Comparison of ENCODE assay signal across 1 mouse cellular context in the genomic region with DNA sequence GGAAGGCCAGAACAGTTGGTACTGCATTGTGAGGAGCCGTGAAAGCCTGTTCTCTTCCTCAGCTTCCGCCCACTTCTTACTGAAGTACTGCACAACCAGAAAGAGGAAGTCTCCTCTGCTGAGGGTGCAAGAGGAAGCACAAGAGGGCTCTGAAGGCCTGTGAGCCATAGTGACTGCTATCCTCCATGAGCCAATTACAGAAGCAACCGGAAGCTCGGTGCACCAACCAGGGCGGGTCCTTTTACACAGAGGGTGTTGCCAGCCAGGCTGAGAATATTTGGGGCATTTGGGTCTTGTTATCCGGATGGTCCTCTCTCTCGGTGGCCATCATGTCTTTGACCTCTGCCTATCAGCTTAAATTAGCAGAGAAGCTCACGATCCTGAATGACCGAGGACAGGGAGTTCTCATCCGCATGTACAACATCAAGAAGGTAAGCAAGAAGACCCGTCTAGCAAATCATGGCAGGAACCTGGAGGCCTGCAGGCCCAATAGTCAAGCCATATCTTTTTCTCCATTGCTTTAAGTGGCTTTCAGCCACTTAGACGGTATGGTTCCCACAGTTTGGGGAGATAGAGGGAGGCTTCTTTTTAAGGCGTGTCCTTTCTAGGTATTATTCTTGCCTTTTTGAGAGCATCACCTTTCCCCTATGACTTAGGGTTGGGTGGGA.
TF ChIP-seq lines count a peak whose summit lies in the region.

A gene (plus strand): TSS at position 244 of the 668 bp plus-strand sequence.

TF ChIP-seq in CH12.LX, 34 proteins besides CTCF, POLR2A, EP300 and RAD21 (continued from another document):
- TF ChIP-seq ZMIZ1 (IDR thresholded peaks at IDR 0.05; ENCODE audit: low read depth, low read length) (peak; percentile 89), BHLHE40 (IDR thresholded peaks at IDR 0.05; ENCODE audit: low read depth, low read length) (no peak), USF1 (IDR thresholded peaks at IDR 0.05; ENCODE audit: low read depth, low read length) (no peak), TBP (conservative IDR thresholded peaks at IDR 0.05; ENCODE audit: low read depth, low read length) (peak; percentile 96), USF2 (conservative IDR thresholded peaks at IDR 0.05; ENCODE audit: low read depth, low read length) (no peak), MEF2A (IDR thresholded peaks at IDR 0.05; ENCODE audit: borderline replicate concordance, low read depth, low read length) (peak; percentile 65; the same call in 1 of the 2 replicates), GABPA (IDR thresholded peaks at IDR 0.05; ENCODE audit: insufficient replicate concordance, low read depth, low read length) (no peak), CHD2 (IDR thresholded peaks at IDR 0.05; ENCODE audit: low read length) (peak; percentile 77), JUND (conservative IDR thresholded peaks at IDR 0.05; ENCODE audit: low read depth, low read length) (peak; percentile 44), E2F4 (IDR thresholded peaks at IDR 0.05; ENCODE audit: insufficient replicate concordance, low read depth, low read length) (peak; percentile 56; the same call in 1 of the 2 replicates), TCF12 (IDR thresholded peaks at IDR 0.05; ENCODE audit: low read depth, low read length) (peak; percentile 65)
TF ChIP-seq in CH12.LX: peak in this region for 24.
